Mouse (Mus musculus): Measurements from ENCODE around the gene Vmn1r204.

- TF ChIP-seq POLR2A (IDR thresholded peaks at IDR 0.05; ENCODE audit: control insufficient read depth, extremely low read depth, insufficient read depth, low read length, poor library complexity): no peak
- no peak for TF ChIP-seq CTCF (IDR thresholded peaks at IDR 0.05; ENCODE audit: borderline replicate concordance, control insufficient read depth, extremely low read depth, insufficient read depth, low read length, poor library complexity)
These were observed 39.9 kb downstream of the Vmn1r204 start, which contains the start of gene Vmn1r205 for GRCm38 (mm10) chr13:22592900-22593299.
